Comparison of ENCODE assay signal across 15 mouse cellular contexts in genomic region chr16:57165157-57165556, GRCm38 (mm10). TPM values are rescaled to one million over a fixed set of nuclear protein-coding genes. Genes with fewer than 3 reads are reported as not detected.
DNase-seq lines count a peak whose midpoint lies in the region; ATAC-seq and TF ChIP-seq lines count a peak whose summit lies in the region.
"Had no signal": no experiment of that assay in that cellular context is flagged by ENCODE, and none has a peak within 500 bp of the region (broad histone marks: within the 10 kb centered on the region; RNA-seq: fewer than 3 reads in every experiment).

No protein-coding gene starts in this region.

- no peaks in the 10 kb centered on the region for H3K9me3 ChIP-seq in intestine, embryonic 14.5 days (ENCODE audit: control insufficient read depth, low read length)
- H3K9me3 ChIP-seq in intestine, postnatal 0 days (ENCODE audit: control insufficient read depth), result no peaks in the 10 kb centered on the region
- H3K9me3 ChIP-seq in liver, postnatal 0 days (ENCODE audit: low read length), result no peaks in the 10 kb centered on the region
- H3K9me3 ChIP-seq: embryonic facial prominence, embryonic 10.5 days; embryonic facial prominence, embryonic 12.5 days; forebrain, embryonic 13.5 days; forebrain, embryonic 15.5 days had no signal

- no peaks in the 10 kb centered on the region for H3K27me3 ChIP-seq in intestine, embryonic 14.5 days (replicated peaks; ENCODE audit: control insufficient read depth, insufficient read depth, low read length)
- no peaks in the 10 kb centered on the region for H3K27me3 ChIP-seq in intestine, postnatal 0 days (replicated peaks; ENCODE audit: control insufficient read depth, insufficient read depth, low read length)
- no peaks in the 10 kb centered on the region for H3K27me3 ChIP-seq in liver, adult 2 months (ENCODE audit: control insufficient read depth, insufficient read depth, low read length)
- H3K27me3 ChIP-seq in liver, postnatal 0 days (ENCODE audit: insufficient read depth, low read length), result no peaks in the 10 kb centered on the region
- H3K27me3 ChIP-seq: embryonic facial prominence, embryonic 12.5 days; forebrain, embryonic 13.5 days; forebrain, embryonic 15.5 days had no signal

- no peak for ATAC-seq in intestine, embryonic 14.5 days (replicated peaks; ENCODE audit: low FRiP score, low TSS enrichment, low read depth)
- no peak for ATAC-seq in intestine, postnatal 0 days
- ATAC-seq in liver, postnatal 0 days, result no peak
- ATAC-seq: forebrain, embryonic 13.5 days; forebrain, embryonic 15.5 days had no signal

- WGBS in intestine, embryonic 14.5 days, result 97% methylated on average over 5 of the region's 5 CpGs
- 95% methylated on average over 5 of the region's 5 CpGs for WGBS in intestine, postnatal 0 days
- WGBS in liver, adult 2 months, result 79% methylated on average over 5 of the region's 5 CpGs
- WGBS in liver, postnatal 0 days (ENCODE audit: insufficient replicate concordance), result 100% methylated on average over 5 of the region's 5 CpGs

- 0 out of 2 replicates have a peak, but pooled peaks cover 10% of the 10 kb centered on the region for H3K4me1 ChIP-seq in intestine, embryonic 14.5 days (replicated peaks; ENCODE audit: control insufficient read depth, insufficient read depth, low read length)
- no peaks in the 10 kb centered on the region for H3K4me1 ChIP-seq in intestine, postnatal 0 days (replicated peaks; ENCODE audit: control insufficient read depth, insufficient read depth, low read length)
- peaks cover 38% of the 10 kb centered on the region for H3K4me1 ChIP-seq in liver, adult 2 months (ENCODE audit: control insufficient read depth, insufficient read depth, low read length)
- H3K4me1 ChIP-seq in liver, postnatal 0 days (ENCODE audit: insufficient read depth), result peaks cover 12% of the 10 kb centered on the region
- no peaks in the 10 kb centered on the region for H3K4me1 ChIP-seq in brown adipose tissue, adult 24 weeks (ENCODE audit: control insufficient read depth, insufficient read depth, insufficient read length, low read length)

- TF ChIP-seq CTCF in intestine, postnatal 0 days (IDR thresholded peaks at IDR 0.05; ENCODE audit: low read depth), result no peak
- TF ChIP-seq CTCF in liver, adult 2 months (IDR thresholded peaks at IDR 0.05; ENCODE audit: low read depth, low read length), result no peak
- TF ChIP-seq CTCF in liver, postnatal 0 days (IDR thresholded peaks at IDR 0.05; ENCODE audit: low read depth), result no peak

- peak; percentile 50 for DNase-seq in intestine, embryonic 14.5 days (ENCODE audit: low spot score)
- DNase-seq in liver, adult 2 months (ENCODE audit: extremely low read depth, low read depth, low spot score), result no peak
- no peak for DNase-seq in liver, postnatal 0 days
- DNase-seq in frontal cortex, adult 2 months (ENCODE audit: extremely low spot score in 1 of 2, low spot score in 1 of 2), result no peak
- DNase-seq: adrenal gland, adult 2 months; adrenal gland, postnatal 10 days; adrenal gland, postnatal 25 days; cerebellum, adult 2 months; cerebellum, postnatal 25 days had no signal

- H3K79me2 ChIP-seq in liver, adult 2 months (ENCODE audit: control insufficient read depth, insufficient read depth, low read length), result peaks cover 25% of the 10 kb centered on the region

- peaks cover 42% of the 10 kb centered on the region for H3K36me3 ChIP-seq in intestine, embryonic 14.5 days (ENCODE audit: control insufficient read depth, insufficient read depth, low read length)
- H3K36me3 ChIP-seq in intestine, postnatal 0 days (ENCODE audit: control insufficient read depth, insufficient read depth), result peaks cover 26% of the 10 kb centered on the region
- peaks cover 27% of the 10 kb centered on the region for H3K36me3 ChIP-seq in liver, adult 2 months (ENCODE audit: control insufficient read depth, insufficient read depth, low read length)
- peaks cover 18% of the 10 kb centered on the region for H3K36me3 ChIP-seq in liver, postnatal 0 days (replicated peaks; ENCODE audit: insufficient read depth, low read length)

- H3K4me2 ChIP-seq in intestine, embryonic 14.5 days (ENCODE audit: low read length), result no peak overlapping the region
- no peak overlapping the region for H3K4me2 ChIP-seq in intestine, postnatal 0 days (replicated peaks; ENCODE audit: low read depth)
- no peak overlapping the region for H3K4me2 ChIP-seq in liver, postnatal 0 days (ENCODE audit: low read depth, low read length)
- H3K4me2 ChIP-seq: embryonic facial prominence, embryonic 12.5 days; forebrain, embryonic 13.5 days; forebrain, embryonic 15.5 days had no signal

- no peak overlapping the region for H3K27ac ChIP-seq in intestine, embryonic 14.5 days (ENCODE audit: low read depth)
- H3K27ac ChIP-seq in intestine, postnatal 0 days (ENCODE audit: low read depth, low read length), result no peak overlapping the region
- peak overlapping the region; percentile 97 for H3K27ac ChIP-seq in liver, adult 2 months (replicated peaks; ENCODE audit: insufficient read depth, low read depth, low read length)
- H3K27ac ChIP-seq in liver, postnatal 0 days (ENCODE audit: low read depth), result no peak overlapping the region
- H3K27ac ChIP-seq in brown adipose tissue, adult 24 weeks (replicated peaks; ENCODE audit: low read depth, low read length), result 0 out of 2 replicates have a peak overlapping the region, but pooled peaks have one; percentile 10
- H3K27ac ChIP-seq: embryonic facial prominence, embryonic 10.5 days; embryonic facial prominence, embryonic 12.5 days; forebrain, embryonic 13.5 days; forebrain, embryonic 15.5 days had no signal

- H3K4me3 ChIP-seq in intestine, embryonic 14.5 days (ENCODE audit: low read depth, low read length), result no peak overlapping the region
- no peak overlapping the region for H3K4me3 ChIP-seq in intestine, postnatal 0 days (ENCODE audit: low read depth, low read length)
- H3K4me3 ChIP-seq in liver, adult 2 months (ENCODE audit: insufficient read depth, low read depth, low read length), result no peak overlapping the region
- no peak overlapping the region for H3K4me3 ChIP-seq in liver, postnatal 0 days (ENCODE audit: low read depth, low read length)
- no peak overlapping the region for H3K4me3 ChIP-seq in brown adipose tissue, adult 24 weeks (ENCODE audit: insufficient read depth, low read depth, low read length)
- H3K4me3 ChIP-seq: embryonic facial prominence, embryonic 10.5 days; embryonic facial prominence, embryonic 12.5 days; forebrain, embryonic 13.5 days; forebrain, embryonic 15.5 days had no signal

- TF ChIP-seq POLR2A in liver, adult 2 months (IDR thresholded peaks at IDR 0.05; ENCODE audit: extremely low read depth, insufficient read depth, low read length), result no peak

- no peak overlapping the region for H3K9ac ChIP-seq in intestine, embryonic 14.5 days (ENCODE audit: low read length)
- no peak overlapping the region for H3K9ac ChIP-seq in intestine, postnatal 0 days (ENCODE audit: low read depth, low read length)
- peak overlapping the region; percentile 87 for H3K9ac ChIP-seq in liver, adult 2 months (ENCODE audit: low read depth, low read length)
- no peak overlapping the region for H3K9ac ChIP-seq in liver, postnatal 0 days (replicated peaks)
- H3K9ac ChIP-seq: embryonic facial prominence, embryonic 12.5 days; forebrain, embryonic 13.5 days; forebrain, embryonic 15.5 days had no signal

- no peak for TF ChIP-seq EP300 in liver, postnatal 0 days (IDR thresholded peaks at IDR 0.05; ENCODE audit: low read depth)

RNA-seq across cellular contexts. Expression of gene Nit2, which starts 2.0 kb away (rescaled TPM):
- 78.8 and 84.4 TPM in 2 replicates for polyA plus RNA-seq in intestine, embryonic 14.5 days (2014; fragmentation: Nextera tagmentation; extraction: Ambion mirVana)
- 46.1 and 46.2 TPM in 2 replicates for polyA plus RNA-seq in intestine, postnatal 0 days (2015; fragmentation: Nextera tagmentation; extraction: Ambion mirVana)
- 260 and 288 TPM in 2 replicates for total RNA-seq in liver, adult 2 months (2014; rRNA removed)
- polyA plus RNA-seq in liver, adult 2 months (2012; rRNA removed), result 172 and 195 TPM in 2 replicates
- polyA plus RNA-seq in liver, postnatal 0 days (2015; fragmentation: Nextera tagmentation; extraction: Ambion mirVana), result 69.3 and 74.2 TPM in 2 replicates
- 96.0 and 102 TPM in 2 replicates for polyA plus RNA-seq in brown adipose tissue, adult 24 weeks (2012; ENCODE audit: insufficient read depth, insufficient read length, missing spikeins)
- 14.1 and 15.3 TPM in 2 replicates for polyA plus RNA-seq in frontal cortex, adult 2 months (2012; rRNA removed)

RNA-seq across cellular contexts. Expression of gene Tomm70a, which starts 43.7 kb away (rescaled TPM):
- polyA plus RNA-seq in intestine, embryonic 14.5 days (2014; fragmentation: Nextera tagmentation; extraction: Ambion mirVana), result 58.5 and 61.4 TPM in 2 replicates
- polyA plus RNA-seq in intestine, postnatal 0 days (2015; fragmentation: Nextera tagmentation; extraction: Ambion mirVana), result 33.1 and 33.3 TPM in 2 replicates
- 50.0 and 62.0 TPM in 2 replicates for total RNA-seq in liver, adult 2 months (2014; rRNA removed)
- 14.2 and 17.0 TPM in 2 replicates for polyA plus RNA-seq in liver, adult 2 months (2012; rRNA removed)
- polyA plus RNA-seq in liver, postnatal 0 days (2015; fragmentation: Nextera tagmentation; extraction: Ambion mirVana), result 27.6 and 29.9 TPM in 2 replicates
- polyA plus RNA-seq in brown adipose tissue, adult 24 weeks (2012; ENCODE audit: insufficient read depth, insufficient read length, missing spikeins), result 34.9 and 35.8 TPM in 2 replicates
- polyA plus RNA-seq in frontal cortex, adult 2 months (2012; rRNA removed), result 53.1 and 59.1 TPM in 2 replicates

Comparison
In these comparisons a context has a peak if more than half of its experiments do, and no peak if none do; other contexts are left out.
1. H3K27ac ChIP-seq: peak in liver, adult 2 months (single experiment) and brown adipose tissue, adult 24 weeks (single experiment); none in intestine, embryonic 14.5 days (single experiment), intestine, postnatal 0 days (single experiment) and liver, postnatal 0 days (single experiment).